Mouse (Mus musculus) embryonic fibroblast, embryonic 13.5 days (primary cell): ENCODE measurements around the gene Nfib.

Experiments
- CTCF ChIP-seq: IDR thresholded peaks from 2 replicates; pipeline ENCODE4 v1.5.1; 2011; ENCODE audit warnings: mild to moderate bottlenecking, control low read depth, low read length, moderate library complexity, borderline replicate concordance; ENCODE audit not compliant: insufficient read depth
- POLR2A ChIP-seq: IDR thresholded peaks from 2 replicates; pipeline ENCODE4 v1.6.1; 2011; ENCODE audit warnings: low read depth, mild to moderate bottlenecking, control low read depth, low read length, moderate library complexity

DNA sequence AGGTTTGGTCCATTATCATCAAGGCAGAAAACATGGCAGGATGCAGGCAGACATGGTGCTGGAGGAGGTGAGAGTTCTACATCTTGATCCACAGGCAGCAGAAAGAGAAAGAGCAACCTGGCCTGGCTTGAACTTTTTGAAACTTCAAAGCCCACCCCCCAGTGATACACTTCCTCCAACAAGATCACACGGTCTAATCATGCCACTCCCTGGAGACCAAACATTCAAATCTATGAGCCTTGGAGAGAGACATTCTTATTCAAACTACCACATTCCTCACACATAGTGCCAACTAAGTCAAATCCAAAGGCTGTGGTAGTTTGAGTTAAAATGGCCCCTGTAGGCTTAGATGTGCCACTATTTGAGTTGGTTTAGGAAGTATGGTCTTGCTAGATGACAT is 104.9 kb downstream of the Nfib start:
- no peak for TF ChIP-seq POLR2A
- no peak for TF ChIP-seq CTCF
